In the genomic region with DNA sequence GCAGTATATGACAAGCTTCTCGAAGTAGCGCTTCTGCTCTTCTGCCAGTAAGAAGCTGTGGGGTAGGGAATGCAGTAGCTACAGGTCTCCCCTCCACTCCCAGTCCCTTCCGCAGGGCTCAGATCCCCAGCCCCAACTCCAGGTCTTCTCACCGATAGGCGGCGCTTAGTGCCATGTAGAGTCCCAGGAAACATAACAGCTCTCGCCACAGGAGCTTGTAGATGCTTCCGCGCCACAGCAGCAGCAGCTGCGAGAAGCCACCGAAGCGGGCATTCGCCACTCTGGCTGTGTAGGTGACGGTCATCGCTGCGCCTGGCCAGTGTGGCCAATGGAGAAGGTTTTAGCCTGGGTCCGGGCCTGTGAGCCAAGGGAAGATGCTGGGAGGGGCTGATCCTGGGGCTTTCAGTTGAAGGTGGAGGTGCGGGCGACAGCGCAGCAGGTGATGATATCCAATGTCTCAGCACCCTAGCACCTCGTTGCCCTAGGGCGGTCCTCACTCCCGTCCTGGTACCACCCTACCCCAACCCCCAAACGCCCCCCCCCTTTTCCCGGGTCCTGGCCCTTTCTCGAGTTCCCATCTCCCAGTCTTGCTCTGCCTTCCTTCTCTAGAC, we compare ENCODE assay signal across 9 mouse cellular contexts. TPM values are rescaled to one million over a fixed set of nuclear protein-coding genes. Genes with fewer than 3 reads are reported as not detected.
DNase-seq lines count a peak whose midpoint lies in the region; ATAC-seq and TF ChIP-seq lines count a peak whose summit lies in the region.
"Had no signal": no experiment of that assay in that cellular context is flagged by ENCODE, and none has a peak within 500 bp of the region (broad histone marks: within the 10 kb centered on the region; RNA-seq: fewer than 3 reads in every experiment).

No protein-coding gene starts in this region.

- ATAC-seq in embryonic facial prominence, embryonic 11.5 days (replicated peaks; ENCODE audit: insufficient number of reproducible peaks, low FRiP score, low TSS enrichment, low read depth): no peak
- ATAC-seq in heart, postnatal 0 days (ENCODE audit: insufficient read depth, low read depth): peak; percentile 58
- ATAC-seq in liver, embryonic 16.5 days (ENCODE audit: low read depth): 0 out of 2 replicates have a peak, but pooled peaks have one; percentile 50

- no peak overlapping the region for H3K27ac ChIP-seq in embryonic facial prominence, embryonic 11.5 days (replicated peaks; ENCODE audit: low read depth, low read length)
- H3K27ac ChIP-seq in heart, postnatal 0 days (ENCODE audit: low read depth): no peak overlapping the region
- no peak overlapping the region for H3K27ac ChIP-seq in liver, embryonic 16.5 days (ENCODE audit: low read length)
- H3K27ac ChIP-seq in testis, adult 2 months (ENCODE audit: control insufficient read depth, insufficient read depth, low read depth, low read length): no peak overlapping the region

- peak overlapping the region; percentile 51; the same call in 1 of the 2 replicates for H3K9ac ChIP-seq in embryonic facial prominence, embryonic 11.5 days (replicated peaks; ENCODE audit: low read length)
- no peak overlapping the region for H3K9ac ChIP-seq in heart, postnatal 0 days (replicated peaks; ENCODE audit: low read depth, low read length)
- no peak overlapping the region for H3K9ac ChIP-seq in liver, embryonic 16.5 days (ENCODE audit: low read depth, low read length)

- peak overlapping the region; percentile 47 for H3K4me2 ChIP-seq in embryonic facial prominence, embryonic 11.5 days (ENCODE audit: low read depth, low read length)
- H3K4me2 ChIP-seq in heart, postnatal 0 days (ENCODE audit: low read depth, low read length): peak overlapping the region; percentile 50
- H3K4me2 ChIP-seq in liver, embryonic 16.5 days (ENCODE audit: low read depth, low read length): peak overlapping the region; percentile 41

- 0 out of 2 replicates have a peak overlapping the region, but pooled peaks have one; percentile 14 for H3K4me3 ChIP-seq in embryonic facial prominence, embryonic 11.5 days (ENCODE audit: low read depth, low read length)
- H3K4me3 ChIP-seq in heart, postnatal 0 days (ENCODE audit: low read depth, low read length): peak overlapping the region; percentile 26; the same call in 1 of the 2 replicates
- H3K4me3 ChIP-seq in liver, embryonic 16.5 days (ENCODE audit: low read depth, low read length): no peak overlapping the region
- peak overlapping the region; percentile 69 for H3K4me3 ChIP-seq in testis, adult 2 months (ENCODE audit: control insufficient read depth, low read depth, low read length)

- peak; percentile 76 to 78 for DNase-seq in B cell, adult 2 months
- DNase-seq in adrenal gland, postnatal 10 days: peak; percentile 79
- peak; percentile 86 for DNase-seq in embryonic facial prominence, embryonic 11.5 days (ENCODE audit: low spot score)
- DNase-seq in heart, postnatal 0 days (ENCODE audit: low spot score): peak; percentile 36
- DNase-seq in kidney, postnatal 25 days: peak; percentile 85 to 87
- DNase-seq in neural tube, embryonic 10.5 days (ENCODE audit: extremely low spot score, low spot score): peak; percentile 64

- H3K36me3 ChIP-seq in embryonic facial prominence, embryonic 11.5 days (replicated peaks; ENCODE audit: control insufficient read depth, insufficient read depth, low read depth, low read length): no peaks in the 10 kb centered on the region
- peaks cover 11% of the 10 kb centered on the region for H3K36me3 ChIP-seq in heart, postnatal 0 days (replicated peaks; ENCODE audit: control insufficient read depth, insufficient read depth, low read length)
- peaks cover 6% of the 10 kb centered on the region; the same call in 1 of the 2 replicates for H3K36me3 ChIP-seq in liver, embryonic 16.5 days (ENCODE audit: control insufficient read depth, insufficient read depth)
- no peaks in the 10 kb centered on the region for H3K36me3 ChIP-seq in testis, adult 2 months (ENCODE audit: control insufficient read depth, insufficient read depth, low read length)

- no peak for TF ChIP-seq EP300 in heart, postnatal 0 days (IDR thresholded peaks at IDR 0.05; ENCODE audit: low read depth)

- TF ChIP-seq POLR2A in testis, adult 2 months (IDR thresholded peaks at IDR 0.05; ENCODE audit: control insufficient read depth, low read depth, low read length): no peak

- H3K4me1 ChIP-seq in embryonic facial prominence, embryonic 11.5 days (ENCODE audit: control insufficient read depth, insufficient read depth, low read length): no peaks in the 10 kb centered on the region; the same call in 1 of the 2 replicates
- H3K4me1 ChIP-seq in heart, postnatal 0 days (ENCODE audit: control insufficient read depth, insufficient read depth): no peaks in the 10 kb centered on the region
- H3K4me1 ChIP-seq in liver, embryonic 16.5 days (ENCODE audit: control insufficient read depth, low read depth, low read length): no peaks in the 10 kb centered on the region
- peaks cover 9% of the 10 kb centered on the region for H3K4me1 ChIP-seq in testis, adult 2 months (ENCODE audit: control insufficient read depth, insufficient read depth, low read length)

- H3K27me3 ChIP-seq in embryonic facial prominence, embryonic 11.5 days (ENCODE audit: control insufficient read depth, insufficient read depth, low read length): peaks cover 19% of the 10 kb centered on the region
- H3K27me3 ChIP-seq in heart, postnatal 0 days (ENCODE audit: control insufficient read depth, insufficient read depth, low read length): peaks cover 49% of the 10 kb centered on the region
- H3K27me3 ChIP-seq in liver, embryonic 16.5 days (ENCODE audit: control insufficient read depth, insufficient read depth, low read depth, low read length): peaks cover 40% of the 10 kb centered on the region
- H3K27me3 ChIP-seq in testis, adult 2 months (ENCODE audit: control insufficient read depth, insufficient read depth, low read length): no peaks in the 10 kb centered on the region

- WGBS in embryonic facial prominence, embryonic 11.5 days: 7% methylated on average over 26 of the region's 26 CpGs
- 9% methylated on average over 25 of the region's 26 CpGs for WGBS in heart, postnatal 0 days
- WGBS in liver, embryonic 16.5 days (ENCODE audit: insufficient replicate concordance): 3% methylated on average over 25 of the region's 26 CpGs

- H3K9me3 ChIP-seq in embryonic facial prominence, embryonic 11.5 days (replicated peaks; ENCODE audit: control insufficient read depth, low read length): no peaks in the 10 kb centered on the region
- no peaks in the 10 kb centered on the region for H3K9me3 ChIP-seq in heart, postnatal 0 days (replicated peaks; ENCODE audit: control insufficient read depth, low read length)
- no peaks in the 10 kb centered on the region for H3K9me3 ChIP-seq in liver, embryonic 16.5 days (replicated peaks; ENCODE audit: control insufficient read depth, low read length)

- peak; percentile 63 for TF ChIP-seq CTCF in heart, postnatal 0 days (IDR thresholded peaks at IDR 0.05; ENCODE audit: low read depth)
- peak; percentile 29; the same call in 1 of the 2 replicates for TF ChIP-seq CTCF in testis, adult 2 months (IDR thresholded peaks at IDR 0.05; ENCODE audit: control insufficient read depth, insufficient read depth, insufficient replicate concordance, low read depth, low read length)

RNA-seq across cellular contexts. Expression of gene Best2, which starts 1.0 kb away (rescaled TPM):
- total RNA-seq in adrenal gland, postnatal 10 days (2021): not detected
- not detected in 2 replicates for polyA plus RNA-seq in embryonic facial prominence, embryonic 11.5 days (2014; fragmentation: Nextera tagmentation; extraction: Ambion mirVana)
- not detected in 2 replicates for total RNA-seq in heart, postnatal 0 days (2014; rRNA removed; ENCODE audit: low replicate concordance)
- polyA plus RNA-seq in heart, postnatal 0 days (2015; fragmentation: Nextera tagmentation; extraction: Ambion mirVana): not detected in 2 replicates
- polyA plus RNA-seq in liver, embryonic 16.5 days (2015; fragmentation: Nextera tagmentation; extraction: Ambion mirVana): not detected in 2 replicates
- polyA plus RNA-seq in testis, adult 2 months (2012; rRNA removed): 0.08 TPM in 1 of 2 replicates, not detected in the other
- total RNA-seq: adrenal gland, postnatal 4 days had no signal

RNA-seq across cellular contexts. Expression of gene Asna1, which starts 11.7 kb away (rescaled TPM):
- 10 to 100 TPM; 86.5 to 92.4 TPM for total RNA-seq in adrenal gland, postnatal 10 days (2021)
- 130 and 132 TPM in 2 replicates for polyA plus RNA-seq in embryonic facial prominence, embryonic 11.5 days (2014; fragmentation: Nextera tagmentation; extraction: Ambion mirVana)
- total RNA-seq in heart, postnatal 0 days (2014; rRNA removed; ENCODE audit: low replicate concordance): 134 and 152 TPM in 2 replicates
- 106 and 110 TPM in 2 replicates for polyA plus RNA-seq in heart, postnatal 0 days (2015; fragmentation: Nextera tagmentation; extraction: Ambion mirVana)
- polyA plus RNA-seq in liver, embryonic 16.5 days (2015; fragmentation: Nextera tagmentation; extraction: Ambion mirVana): 48.6 and 55.8 TPM in 2 replicates
- 203 and 208 TPM in 2 replicates for polyA plus RNA-seq in testis, adult 2 months (2012; rRNA removed)

RNA-seq across cellular contexts. Expression of gene Trir, which starts 13.3 kb away (rescaled TPM):
- total RNA-seq in adrenal gland, postnatal 10 days (2021): 100 to 1,000 TPM; 143 to 155 TPM
- 172 and 178 TPM in 2 replicates for polyA plus RNA-seq in embryonic facial prominence, embryonic 11.5 days (2014; fragmentation: Nextera tagmentation; extraction: Ambion mirVana)
- total RNA-seq in heart, postnatal 0 days (2014; rRNA removed; ENCODE audit: low replicate concordance): 98.5 and 196 TPM in 2 replicates
- 62.4 and 66.5 TPM in 2 replicates for polyA plus RNA-seq in heart, postnatal 0 days (2015; fragmentation: Nextera tagmentation; extraction: Ambion mirVana)
- polyA plus RNA-seq in liver, embryonic 16.5 days (2015; fragmentation: Nextera tagmentation; extraction: Ambion mirVana): 49.2 and 50.0 TPM in 2 replicates
- 82.1 and 88.6 TPM in 2 replicates for polyA plus RNA-seq in testis, adult 2 months (2012; rRNA removed)

RNA-seq across cellular contexts. Expression of gene Hook2, which starts 22.9 kb away (rescaled TPM):
- 1 to 10 TPM; 6.5 to 6.6 TPM for total RNA-seq in adrenal gland, postnatal 10 days (2021)
- 11.3 and 14.2 TPM in 2 replicates for polyA plus RNA-seq in embryonic facial prominence, embryonic 11.5 days (2014; fragmentation: Nextera tagmentation; extraction: Ambion mirVana)
- total RNA-seq in heart, postnatal 0 days (2014; rRNA removed; ENCODE audit: low replicate concordance): 1.9 and 4.8 TPM in 2 replicates
- 3.5 and 4.7 TPM in 2 replicates for polyA plus RNA-seq in heart, postnatal 0 days (2015; fragmentation: Nextera tagmentation; extraction: Ambion mirVana)
- 8.5 and 9.5 TPM in 2 replicates for polyA plus RNA-seq in liver, embryonic 16.5 days (2015; fragmentation: Nextera tagmentation; extraction: Ambion mirVana)
- polyA plus RNA-seq in testis, adult 2 months (2012; rRNA removed): 55.4 and 62.0 TPM in 2 replicates

RNA-seq across cellular contexts. Expression of gene Tnpo2, which starts 23.4 kb away (rescaled TPM):
- total RNA-seq in adrenal gland, postnatal 10 days (2021): 10 to 100 TPM; 56.6 to 59.7 TPM
- polyA plus RNA-seq in embryonic facial prominence, embryonic 11.5 days (2014; fragmentation: Nextera tagmentation; extraction: Ambion mirVana): 17.0 and 20.5 TPM in 2 replicates
- total RNA-seq in heart, postnatal 0 days (2014; rRNA removed; ENCODE audit: low replicate concordance): 27.4 and 34.8 TPM in 2 replicates
- polyA plus RNA-seq in heart, postnatal 0 days (2015; fragmentation: Nextera tagmentation; extraction: Ambion mirVana): 11.5 and 13.0 TPM in 2 replicates
- polyA plus RNA-seq in liver, embryonic 16.5 days (2015; fragmentation: Nextera tagmentation; extraction: Ambion mirVana): 17.7 and 17.8 TPM in 2 replicates
- 44.7 and 44.9 TPM in 2 replicates for polyA plus RNA-seq in testis, adult 2 months (2012; rRNA removed)

Comparison
In these comparisons a context has a peak if more than half of its experiments do, and no peak if none do; other contexts are left out.
1. DNase-seq: peak in every context shown above with its lines; median percentile 86 in embryonic facial prominence, embryonic 11.5 days; 86 in kidney, postnatal 25 days; 79 in adrenal gland, postnatal 10 days; 77 in B cell, adult 2 months; 64 in neural tube, embryonic 10.5 days; 36 in heart, postnatal 0 days.